11 mouse cellular contexts compared by ENCODE assay signal in genomic region chr8:122918438-122919107, GRCm38 (mm10).
A peak's percentile ranks its signal among the peaks of the same experiment; 100 is the strongest.
DNase-seq lines count a peak whose midpoint lies in the region; ATAC-seq and TF ChIP-seq lines count a peak whose summit lies in the region.
"Had no signal": no experiment of that assay in that cellular context is flagged by ENCODE, and none has a peak within 500 bp of the region (broad histone marks: within the 10 kb centered on the region; RNA-seq: fewer than 3 reads in every experiment).

No protein-coding gene starts in this region.

- H3K9me3 ChIP-seq in heart, embryonic 14.5 days (ENCODE audit: control insufficient read depth, low read length), result no peaks in the 10 kb centered on the region
- H3K9me3 ChIP-seq in neural tube, embryonic 13.5 days, result no peaks in the 10 kb centered on the region
- H3K9me3 ChIP-seq in heart, embryonic 16.5 days (replicated peaks; ENCODE audit: control insufficient read depth, low read length), result no peaks in the 10 kb centered on the region
- H3K9me3 ChIP-seq in stomach, postnatal 0 days (ENCODE audit: control insufficient read depth, low read length), result no peaks in the 10 kb centered on the region
- no peaks in the 10 kb centered on the region for H3K9me3 ChIP-seq in midbrain, embryonic 11.5 days (ENCODE audit: control insufficient read depth, low read length)

- H3K4me1 ChIP-seq in heart, embryonic 14.5 days (ENCODE audit: control insufficient read depth in 2 of 2, insufficient read depth in 2 of 2, low read length in 2 of 2), result peaks cover 33 to 87% of the 10 kb centered on the region in 2 experiments
- H3K4me1 ChIP-seq in neural tube, embryonic 13.5 days (replicated peaks), result peaks cover 65% of the 10 kb centered on the region
- H3K4me1 ChIP-seq in heart, embryonic 16.5 days (ENCODE audit: control insufficient read depth, insufficient read depth, low read length), result peaks cover 77% of the 10 kb centered on the region
- H3K4me1 ChIP-seq in stomach, postnatal 0 days (replicated peaks; ENCODE audit: control insufficient read depth, insufficient read depth), result peaks cover 14% of the 10 kb centered on the region; the same call in 1 of the 2 replicates
- peaks cover 6% of the 10 kb centered on the region; the same call in 1 of the 2 replicates for H3K4me1 ChIP-seq in midbrain, embryonic 11.5 days (ENCODE audit: control insufficient read depth, insufficient read depth, low read length)

- no peak overlapping the region; the same call in 1 of the 2 replicates for H3K9ac ChIP-seq in heart, embryonic 14.5 days (ENCODE audit: low read length)
- H3K9ac ChIP-seq in neural tube, embryonic 13.5 days, result 0 out of 2 replicates have a peak overlapping the region, but pooled peaks have one; percentile 1
- H3K9ac ChIP-seq in heart, embryonic 16.5 days (ENCODE audit: low read length), result no peak overlapping the region; the same call in 1 of the 2 replicates
- H3K9ac ChIP-seq in stomach, postnatal 0 days (ENCODE audit: low read length), result no peak overlapping the region
- H3K9ac ChIP-seq in midbrain, embryonic 11.5 days (ENCODE audit: low read length), result no peak overlapping the region

- H3K27me3 ChIP-seq in heart, embryonic 14.5 days (ENCODE audit: control insufficient read depth, insufficient read depth, low read length), result no peaks in the 10 kb centered on the region
- H3K27me3 ChIP-seq in neural tube, embryonic 13.5 days, result no peaks in the 10 kb centered on the region
- H3K27me3 ChIP-seq in heart, embryonic 16.5 days (ENCODE audit: control insufficient read depth, insufficient read depth, low read length), result no peaks in the 10 kb centered on the region
- no peaks in the 10 kb centered on the region for H3K27me3 ChIP-seq in stomach, postnatal 0 days (ENCODE audit: control insufficient read depth, insufficient read depth, low read length)
- H3K27me3 ChIP-seq in midbrain, embryonic 11.5 days (ENCODE audit: control insufficient read depth, insufficient read depth, low read length), result no peaks in the 10 kb centered on the region
- H3K27me3 ChIP-seq: CH12.LX had no signal

- peaks cover 16% of the 10 kb centered on the region for H3K36me3 ChIP-seq in heart, embryonic 14.5 days (ENCODE audit: control insufficient read depth, insufficient read depth, low read length)
- peaks cover 22% of the 10 kb centered on the region for H3K36me3 ChIP-seq in neural tube, embryonic 13.5 days
- H3K36me3 ChIP-seq in heart, embryonic 16.5 days (ENCODE audit: control insufficient read depth, insufficient read depth), result peaks cover 7% of the 10 kb centered on the region
- 0 out of 2 replicates have a peak, but pooled peaks cover 2% of the 10 kb centered on the region for H3K36me3 ChIP-seq in stomach, postnatal 0 days (ENCODE audit: control insufficient read depth, insufficient read depth, low read length)
- H3K36me3 ChIP-seq in midbrain, embryonic 11.5 days (ENCODE audit: control insufficient read depth, insufficient read depth, low read length), result no peaks in the 10 kb centered on the region

- DNase-seq in heart, adult 18-20 months, result no peak
- DNase-seq in neural tube, embryonic 10.5 days (ENCODE audit: extremely low spot score, low spot score), result no peak
- no peak for DNase-seq in stomach, postnatal 0 days (ENCODE audit: low spot score)
- no peak for DNase-seq in midbrain, embryonic 11.5 days (ENCODE audit: low spot score, missing footprints)
- DNase-seq in left cerebral cortex, postnatal 14 days (ENCODE audit: low spot score in 2 of 2), result no peak
- DNase-seq: lung, adult 2 months; right cerebral cortex, adult 18-20 months had no signal

- 62% methylated on average over 7 of the region's 7 CpGs for WGBS in heart, embryonic 14.5 days
- 65% methylated on average over 7 of the region's 7 CpGs for WGBS in neural tube, embryonic 13.5 days
- WGBS in heart, embryonic 16.5 days, result 66% methylated on average over 7 of the region's 7 CpGs
- WGBS in stomach, postnatal 0 days, result 66% methylated on average over 7 of the region's 7 CpGs
- WGBS in midbrain, embryonic 11.5 days, result 86% methylated on average over 7 of the region's 7 CpGs

- no peak for ATAC-seq in heart, embryonic 14.5 days (ENCODE audit: insufficient number of reproducible peaks, insufficient read depth, low FRiP score, low read depth)
- no peak for ATAC-seq in neural tube, embryonic 13.5 days (ENCODE audit: low read depth)
- ATAC-seq in heart, embryonic 16.5 days (replicated peaks; ENCODE audit: extremely low read depth, insufficient read depth, low FRiP score), result no peak
- no peak for ATAC-seq in stomach, postnatal 0 days (ENCODE audit: low FRiP score, low TSS enrichment)
- ATAC-seq in midbrain, embryonic 11.5 days (ENCODE audit: low FRiP score), result no peak

- no peak for TF ChIP-seq EP300 in stomach, postnatal 0 days (optimal IDR thresholded peaks at IDR 0.05)

- H3K4me3 ChIP-seq in heart, embryonic 14.5 days (ENCODE audit: control insufficient read depth in 1 of 2, insufficient read depth in 1 of 2, low read depth in 1 of 2, low read length in 2 of 2), result no peak overlapping the region
- H3K4me3 ChIP-seq in neural tube, embryonic 13.5 days, result no peak overlapping the region
- H3K4me3 ChIP-seq in heart, embryonic 16.5 days (ENCODE audit: low read length), result peak overlapping the region; percentile 4; the same call in 1 of the 2 replicates
- H3K4me3 ChIP-seq in stomach, postnatal 0 days (ENCODE audit: low read depth, low read length), result no peak overlapping the region
- no peak overlapping the region for H3K4me3 ChIP-seq in midbrain, embryonic 11.5 days (ENCODE audit: low read depth, low read length)

- H3K27ac ChIP-seq in heart, embryonic 14.5 days (replicated peaks in 1 of 2; ENCODE audit: control insufficient read depth in 1 of 2, insufficient read depth in 1 of 2, low read depth in 2 of 2, low read length in 2 of 2), result peak overlapping the region; percentile 88 to 94
- no peak overlapping the region for H3K27ac ChIP-seq in neural tube, embryonic 13.5 days (replicated peaks)
- H3K27ac ChIP-seq in heart, embryonic 16.5 days (ENCODE audit: low read length), result peak overlapping the region; percentile 87
- H3K27ac ChIP-seq in stomach, postnatal 0 days (replicated peaks), result peak overlapping the region; percentile 50
- no peak overlapping the region for H3K27ac ChIP-seq in midbrain, embryonic 11.5 days (ENCODE audit: low read depth, low read length)

- intact Hi-C loops in left cerebral cortex, postnatal 14 days (cut with DNase I), result no loop called here

- peak overlapping the region; percentile 56 for H3K4me2 ChIP-seq in heart, embryonic 14.5 days (ENCODE audit: low read length)
- H3K4me2 ChIP-seq in neural tube, embryonic 13.5 days, result no peak overlapping the region
- peak overlapping the region; percentile 47 for H3K4me2 ChIP-seq in heart, embryonic 16.5 days (ENCODE audit: low read depth, low read length)
- no peak overlapping the region for H3K4me2 ChIP-seq in stomach, postnatal 0 days (replicated peaks; ENCODE audit: low read depth)
- no peak overlapping the region for H3K4me2 ChIP-seq in midbrain, embryonic 11.5 days

- TF ChIP-seq CTCF in stomach, postnatal 0 days (IDR thresholded peaks at IDR 0.05; ENCODE audit: low read depth), result no peak

Comparison
In these comparisons a context has a peak if more than half of its experiments do, and no peak if none do; other contexts are left out.
1. H3K27ac ChIP-seq: peak in heart, embryonic 14.5 days (2 of 2), heart, embryonic 16.5 days (single experiment) and stomach, postnatal 0 days (single experiment); none in neural tube, embryonic 13.5 days (single experiment) and midbrain, embryonic 11.5 days (single experiment).
2. H3K4me2 ChIP-seq: peak in heart, embryonic 14.5 days (single experiment) and heart, embryonic 16.5 days (single experiment); none in neural tube, embryonic 13.5 days (single experiment), stomach, postnatal 0 days (single experiment) and midbrain, embryonic 11.5 days (single experiment).